Mouse (Mus musculus) retina, adult 2 months (tissue): ENCODE data around the gene Vmn1r107.
"Not testable (repeated sequence)": the region's sequence is repeated elsewhere in the genome, so short reads cannot be mapped to it uniquely, and the experiment has no call there.

Experiments used
- DNase-seq: peaks from one replicate; pipeline ENCODE4 v3.0.0-alpha.2; 2012; ENCODE audit warnings: low read depth, low spot score

Vmn1r107 gene

DNA sequence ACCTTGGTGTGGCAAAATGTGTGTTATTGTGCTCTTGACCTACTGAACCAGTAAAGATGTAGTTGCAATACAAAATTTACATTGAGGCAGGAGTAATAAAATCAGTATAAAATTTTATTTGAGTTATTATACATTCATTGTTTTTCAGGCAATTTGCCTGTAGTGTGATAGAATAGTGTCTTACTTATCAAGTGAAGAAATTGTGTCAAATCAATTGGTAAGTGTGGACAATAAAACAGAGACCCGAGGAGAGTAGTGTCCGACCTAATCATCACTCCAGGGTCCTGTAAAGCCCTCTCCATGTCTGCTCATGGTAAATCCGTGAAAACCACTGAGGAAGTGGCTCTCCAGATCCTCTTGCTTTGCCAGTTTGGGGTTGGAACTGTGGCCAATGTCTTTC, at the start of gene Vmn1r107:
TSS of gene Vmn1r107 (plus strand) at position 301 of the 400 bp plus-strand sequence.
- not testable (repeated sequence) for DNase-seq

DNA sequence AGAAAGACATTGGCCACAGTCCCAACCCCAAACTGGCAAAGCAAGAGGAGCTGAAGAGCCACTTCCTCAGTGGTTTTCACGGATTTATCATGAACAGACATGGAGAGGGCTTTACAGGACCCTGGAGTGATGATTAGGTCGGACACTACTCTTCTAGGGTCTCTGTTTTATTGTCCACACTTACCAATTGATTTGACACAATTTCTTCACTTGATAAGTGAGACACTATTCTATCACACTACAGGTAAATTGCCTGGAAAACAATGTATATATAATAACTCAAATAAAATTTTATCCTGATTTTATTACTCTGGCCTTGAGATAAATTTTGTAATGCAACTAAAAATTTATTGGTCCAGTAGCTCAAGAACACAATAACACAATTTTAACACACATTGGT, 34.4 kb downstream of the Vmn1r107 start, which contains the start of gene Vmn1r111:
TSS of gene Vmn1r111 (minus strand) at position 101 of the 400 bp plus-strand sequence.
- not testable (repeated sequence) for DNase-seq
